Comparison of ENCODE assay signal across 15 mouse cellular contexts in genomic region chr5:73012884-73013610, GRCm38 (mm10). TPM values are rescaled to one million over a fixed set of nuclear protein-coding genes. Genes with fewer than 3 reads are reported as not detected.
DNase-seq lines count a peak whose midpoint lies in the region; ATAC-seq and TF ChIP-seq lines count a peak whose summit lies in the region.
"Not testable (repeated sequence)": the region's sequence is repeated elsewhere in the genome, so short reads cannot be mapped to it uniquely, and the experiment has no call there.
"Had no signal": no experiment of that assay in that cellular context is flagged by ENCODE, and none has a peak within 500 bp of the region (broad histone marks: within the 10 kb centered on the region; RNA-seq: fewer than 3 reads in every experiment).

No protein-coding gene starts in this region.

- H3K9ac ChIP-seq in embryonic facial prominence, embryonic 13.5 days; forebrain, postnatal 0 days; heart, postnatal 0 days (replicated peaks; ENCODE audit: low read depth, low read length); intestine, embryonic 16.5 days (ENCODE audit: low read depth, low read length); limb, embryonic 15.5 days; neural tube, embryonic 13.5 days: not testable (repeated sequence)

- not testable (repeated sequence) for DNase-seq in forebrain, postnatal 0 days; heart, postnatal 0 days (ENCODE audit: low spot score)

- ATAC-seq in embryonic facial prominence, embryonic 13.5 days (ENCODE audit: insufficient number of reproducible peaks, insufficient read depth, low FRiP score, low TSS enrichment, low read depth), result 0 out of 2 replicates have a peak, but pooled peaks have one; percentile 26
- peak; percentile 73 for ATAC-seq in forebrain, postnatal 0 days
- ATAC-seq in heart, postnatal 0 days (ENCODE audit: insufficient read depth, low read depth); limb, embryonic 15.5 days (ENCODE audit: insufficient number of reproducible peaks, low FRiP score, low TSS enrichment, low read depth): not testable (repeated sequence)
- peak; percentile 59 for ATAC-seq in intestine, embryonic 16.5 days
- 0 out of 2 replicates have a peak, but pooled peaks have one; percentile 18 for ATAC-seq in megakaryocyte-erythroid progenitor cell, adult 5-6 weeks (replicated peaks; ENCODE audit: low FRiP score, low TSS enrichment, poor library complexity, severe bottlenecking)
- ATAC-seq in neural tube, embryonic 13.5 days (ENCODE audit: low read depth), result peak; percentile 68

- TF ChIP-seq CTCF in forebrain, postnatal 0 days (IDR thresholded peaks at IDR 0.05; ENCODE audit: low read depth); heart, postnatal 0 days (IDR thresholded peaks at IDR 0.05; ENCODE audit: low read depth): not testable (repeated sequence)

- H3K9me3 ChIP-seq in embryonic facial prominence, embryonic 13.5 days; forebrain, postnatal 0 days (ENCODE audit: low read length); heart, postnatal 0 days (replicated peaks; ENCODE audit: control insufficient read depth, low read length); intestine, embryonic 16.5 days (ENCODE audit: control insufficient read depth, low read length); limb, embryonic 15.5 days; neural tube, embryonic 13.5 days: not testable (repeated sequence)

- peak overlapping the region; percentile 77 for H3K4me2 ChIP-seq in embryonic facial prominence, embryonic 13.5 days
- peak overlapping the region; percentile 50 for H3K4me2 ChIP-seq in forebrain, postnatal 0 days (ENCODE audit: low read depth)
- peak overlapping the region; percentile 50 for H3K4me2 ChIP-seq in heart, postnatal 0 days (ENCODE audit: low read depth, low read length)
- H3K4me2 ChIP-seq in intestine, embryonic 16.5 days (ENCODE audit: low read depth, low read length), result peak overlapping the region; percentile 83
- H3K4me2 ChIP-seq in limb, embryonic 15.5 days, result peak overlapping the region; percentile 71
- peak overlapping the region; percentile 65 for H3K4me2 ChIP-seq in neural tube, embryonic 13.5 days

- not testable (repeated sequence) for TF ChIP-seq EP300 in heart, postnatal 0 days (IDR thresholded peaks at IDR 0.05; ENCODE audit: low read depth)

- 20% methylated on average over 21 of the region's 27 CpGs for WGBS in embryonic facial prominence, embryonic 13.5 days
- WGBS in forebrain, postnatal 0 days, result 24% methylated on average over 24 of the region's 27 CpGs
- 36% methylated on average over 20 of the region's 27 CpGs for WGBS in heart, postnatal 0 days
- 23% methylated on average over 20 of the region's 27 CpGs for WGBS in intestine, embryonic 16.5 days
- 20% methylated on average over 27 of the region's 27 CpGs for WGBS in limb, embryonic 15.5 days
- WGBS in neural tube, embryonic 13.5 days, result 19% methylated on average over 27 of the region's 27 CpGs

- not testable (repeated sequence) for H3K4me1 ChIP-seq in embryonic facial prominence, embryonic 13.5 days; forebrain, postnatal 0 days (ENCODE audit: insufficient read depth); heart, postnatal 0 days (ENCODE audit: control insufficient read depth, insufficient read depth); intestine, embryonic 16.5 days (ENCODE audit: control insufficient read depth, insufficient read depth, low read length); limb, embryonic 15.5 days
- H3K4me1 ChIP-seq in neural tube, embryonic 13.5 days (replicated peaks), result peaks cover 12% of the 10 kb centered on the region

- H3K4me3 ChIP-seq in embryonic facial prominence, embryonic 13.5 days, result peak overlapping the region; percentile 43
- peak overlapping the region; percentile 30; the same call in 1 of the 2 replicates for H3K4me3 ChIP-seq in forebrain, postnatal 0 days (ENCODE audit: low read depth, low read length)
- H3K4me3 ChIP-seq in heart, postnatal 0 days (ENCODE audit: low read depth, low read length), result peak overlapping the region; percentile 40; the same call in 1 of the 2 replicates
- peak overlapping the region; percentile 46; the same call in 1 of the 2 replicates for H3K4me3 ChIP-seq in intestine, embryonic 16.5 days (ENCODE audit: low read length)
- H3K4me3 ChIP-seq in limb, embryonic 15.5 days, result peak overlapping the region; percentile 39
- H3K4me3 ChIP-seq in neural tube, embryonic 13.5 days, result peak overlapping the region; percentile 38

- H3K27ac ChIP-seq in embryonic facial prominence, embryonic 13.5 days; forebrain, postnatal 0 days (ENCODE audit: low read depth, low read length); intestine, embryonic 16.5 days (ENCODE audit: low read length); limb, embryonic 15.5 days; neural tube, embryonic 13.5 days (replicated peaks): not testable (repeated sequence)
- H3K27ac ChIP-seq in heart, postnatal 0 days (ENCODE audit: low read depth), result 0 out of 2 replicates have a peak overlapping the region, but pooled peaks have one; percentile 46

- H3K27me3 ChIP-seq in embryonic facial prominence, embryonic 13.5 days, result peaks cover 43% of the 10 kb centered on the region
- not testable (repeated sequence) for H3K27me3 ChIP-seq in forebrain, postnatal 0 days (ENCODE audit: insufficient read depth, low read length); heart, postnatal 0 days (ENCODE audit: control insufficient read depth, insufficient read depth, low read length); intestine, embryonic 16.5 days (replicated peaks; ENCODE audit: control insufficient read depth, insufficient read depth, low read length)
- H3K27me3 ChIP-seq in limb, embryonic 15.5 days, result peaks cover 24% of the 10 kb centered on the region
- H3K27me3 ChIP-seq in neural tube, embryonic 13.5 days, result peaks cover 21% of the 10 kb centered on the region

- H3K36me3 ChIP-seq in embryonic facial prominence, embryonic 13.5 days; forebrain, postnatal 0 days (ENCODE audit: insufficient read depth); heart, postnatal 0 days (replicated peaks; ENCODE audit: control insufficient read depth, insufficient read depth, low read length); intestine, embryonic 16.5 days (ENCODE audit: control insufficient read depth, insufficient read depth, low read length); limb, embryonic 15.5 days; neural tube, embryonic 13.5 days: not testable (repeated sequence)

RNA-seq across cellular contexts. Expression of gene Slc10a4, which starts 6.4 kb away (rescaled TPM):
- polyA plus RNA-seq in embryonic facial prominence, embryonic 13.5 days (2015; fragmentation: Nextera tagmentation; extraction: Ambion mirVana), result 0.66 and 1.5 TPM in 2 replicates
- total RNA-seq in forebrain, postnatal 0 days (2014; rRNA removed), result 6.5 and 14.2 TPM in 2 replicates
- 21.3 and 27.0 TPM in 2 replicates for polyA plus RNA-seq in forebrain, postnatal 0 days (2015; fragmentation: Nextera tagmentation; extraction: Ambion mirVana)
- total RNA-seq in heart, postnatal 0 days (2014; rRNA removed; ENCODE audit: low replicate concordance), result not detected in 2 replicates
- 0.19 TPM in 2 replicates for polyA plus RNA-seq in heart, postnatal 0 days (2015; fragmentation: Nextera tagmentation; extraction: Ambion mirVana)
- 8.2 and 12.0 TPM in 2 replicates for polyA plus RNA-seq in intestine, embryonic 16.5 days (2015; fragmentation: Nextera tagmentation; extraction: Ambion mirVana)
- polyA plus RNA-seq in limb, embryonic 15.5 days (2015; fragmentation: Nextera tagmentation; extraction: Ambion mirVana), result 0.31 and 0.33 TPM in 2 replicates
- not detected in 2 replicates for total RNA-seq in megakaryocyte-erythroid progenitor cell, adult 5-6 weeks (2014; fragmentation: Nextera tagmentation)
- total RNA-seq in megakaryocyte-erythroid progenitor cell, adult 5-6 weeks (2017), result not detected in 2 replicates
- 38.5 and 42.5 TPM in 2 replicates for polyA plus RNA-seq in neural tube, embryonic 13.5 days (2015; fragmentation: Nextera tagmentation; extraction: Ambion mirVana)
- total RNA-seq: CH12.LX; heart, adult 18-20 months; liver, adult 2 months had no signal
- polyA plus RNA-seq: inflammation-experienced regulatory T-cells, adult 6 months; liver, adult 2 months; macrophage had no signal

RNA-seq across cellular contexts. Expression of gene Gm10135, which starts 38.5 kb away (rescaled TPM):
- polyA plus RNA-seq in embryonic facial prominence, embryonic 13.5 days (2015; fragmentation: Nextera tagmentation; extraction: Ambion mirVana), result not detected in 2 replicates
- total RNA-seq in forebrain, postnatal 0 days (2014; rRNA removed), result not detected in 2 replicates
- polyA plus RNA-seq in forebrain, postnatal 0 days (2015; fragmentation: Nextera tagmentation; extraction: Ambion mirVana), result not detected in 2 replicates
- not detected in 2 replicates for total RNA-seq in heart, postnatal 0 days (2014; rRNA removed; ENCODE audit: low replicate concordance)
- not detected in 2 replicates for polyA plus RNA-seq in heart, postnatal 0 days (2015; fragmentation: Nextera tagmentation; extraction: Ambion mirVana)
- not detected in 2 replicates for polyA plus RNA-seq in intestine, embryonic 16.5 days (2015; fragmentation: Nextera tagmentation; extraction: Ambion mirVana)
- polyA plus RNA-seq in limb, embryonic 15.5 days (2015; fragmentation: Nextera tagmentation; extraction: Ambion mirVana), result not detected in 2 replicates
- not detected in 2 replicates for total RNA-seq in megakaryocyte-erythroid progenitor cell, adult 5-6 weeks (2014; fragmentation: Nextera tagmentation)
- total RNA-seq in megakaryocyte-erythroid progenitor cell, adult 5-6 weeks (2017), result 3.9 TPM in 1 of 2 replicates, not detected in the other
- polyA plus RNA-seq in neural tube, embryonic 13.5 days (2015; fragmentation: Nextera tagmentation; extraction: Ambion mirVana), result not detected in 2 replicates
- total RNA-seq: adrenal gland, adult 8-10 months; CH12.LX; heart, adult 18-20 months; liver, adult 2 months had no signal
- polyA plus RNA-seq: inflammation-experienced regulatory T-cells, adult 6 months; large intestine, adult 2 months; liver, adult 2 months; macrophage; thymus, postnatal 0 days had no signal
